Mouse (Mus musculus) CH12.LX (cell line): ENCODE data around the gene Ppp1r16b. TPM values are rescaled to one million over a fixed set of nuclear protein-coding genes. Genes with fewer than 3 reads are reported as not detected.

ENCODE experiments used
- DNase-seq: peaks from one replicate; pipeline ENCODE4 v3.0.0-alpha.2; 2013; ENCODE audit errors: extremely low read depth
- H3K27ac ChIP-seq: 2 replicates; pipeline ENCODE4 v1.5.1; 2012; ENCODE audit warnings: low read depth, mild to moderate bottlenecking, control low read depth, moderate library complexity; ENCODE audit not compliant: insufficient read depth
- H3K27me3 ChIP-seq: replicated peaks from 2 replicates; pipeline ENCODE3; 2012; ENCODE audit warnings: inconsistent platforms
- H3K36me3 ChIP-seq, 2 experiments: replicated peaks in 1 of 2; 2 replicates each; pipeline versions ENCODE3 to v1.6.1; 2012; ENCODE audit warnings: inconsistent platforms in 1 of 2, low read length in 1 of 2, mild to moderate bottlenecking in 1 of 2, mixed read lengths in 1 of 2, moderate library complexity in 1 of 2; ENCODE audit not compliant: control insufficient read depth in 1 of 2, insufficient read depth in 1 of 2
- H3K4me1 ChIP-seq, 2 experiments: 2 replicates each; pipeline ENCODE4 v1.6.1; 2012; ENCODE audit warnings: inconsistent platforms in 1 of 2, moderate library complexity in 1 of 2; ENCODE audit not compliant: insufficient read depth in 2 of 2, control insufficient read depth in 1 of 2
- H3K4me2 ChIP-seq: 2 replicates; pipeline ENCODE4 v1.6.1; 2012; ENCODE audit warnings: low read depth, mild to moderate bottlenecking, control low read depth; ENCODE audit not compliant: poor library complexity, insufficient read depth, severe bottlenecking
- H3K4me3 ChIP-seq, 3 experiments: fragments of 150-350 bp in 1 of 3; sonication (generic) in 1 of 3; replicated peaks in 1 of 3; 2 replicates each; pipeline versions ENCODE3 to v1.5.1; 2011 to 2012; ENCODE audit warnings: low read depth in 2 of 3, low read length in 2 of 3, mild to moderate bottlenecking in 2 of 3, moderate library complexity in 2 of 3, control low read depth in 1 of 3, improper control_type of control experiment in 1 of 3, inconsistent platforms in 1 of 3, mixed read lengths in 1 of 3; ENCODE audit not compliant: poor library complexity in 1 of 3
- H3K79me2 ChIP-seq: replicated peaks from 2 replicates; pipeline ENCODE4 v1.6.1; 2012; ENCODE audit warnings: mild to moderate bottlenecking, moderate library complexity; ENCODE audit not compliant: control insufficient read depth, poor library complexity, insufficient read depth, severe bottlenecking; ENCODE audit errors: extremely low read depth
- H3K9ac ChIP-seq: 2 replicates; pipeline ENCODE4 v1.6.1; 2012; ENCODE audit warnings: low read depth, mild to moderate bottlenecking, control low read depth, moderate library complexity; ENCODE audit not compliant: insufficient read depth
- H3K9me3 ChIP-seq: replicated peaks from 2 replicates; pipeline ENCODE3; 2012; ENCODE audit warnings: low read length, inconsistent platforms, mixed read lengths
- CHD2 ChIP-seq: IDR thresholded peaks from 2 replicates; pipeline ENCODE4 v1.6.1; 2011; ENCODE audit warnings: low read length, improper control_type of control experiment
- CTCF ChIP-seq, 2 experiments: IDR thresholded peaks in 1 of 2; conservative IDR thresholded peaks in 1 of 2; 2 replicates each; pipeline ENCODE4 v1.5.1; 2011 to 2012; ENCODE audit warnings: low read depth in 2 of 2, low read length in 2 of 2, improper control_type of control experiment in 1 of 2, inconsistent platforms in 1 of 2, mild to moderate bottlenecking in 1 of 2, moderate library complexity in 1 of 2
- ETS1 ChIP-seq: conservative IDR thresholded peaks from 2 replicates; pipeline ENCODE4 v1.6.1; 2012; ENCODE audit warnings: low read depth, mild to moderate bottlenecking, inconsistent platforms, low read length, improper control_type of control experiment, moderate library complexity
- IRF4 ChIP-seq: IDR thresholded peaks from 2 replicates; pipeline ENCODE4 v1.6.1; 2014; ENCODE audit warnings: low read depth, mild to moderate bottlenecking, inconsistent platforms, low read length, improper control_type of control experiment
- JUND ChIP-seq: conservative IDR thresholded peaks from 2 replicates; pipeline ENCODE4 v1.6.1; 2011; ENCODE audit warnings: low read depth, low read length, improper control_type of control experiment
- MAFK ChIP-seq: IDR thresholded peaks from 2 replicates; pipeline ENCODE4 v1.6.1; 2011; ENCODE audit warnings: low read length, improper control_type of control experiment; ENCODE audit not compliant: insufficient replicate concordance
- MAX ChIP-seq: IDR thresholded peaks from 2 replicates; pipeline ENCODE4 v1.6.1; 2011; ENCODE audit warnings: low read length, improper control_type of control experiment
- MXI1 ChIP-seq: IDR thresholded peaks from 2 replicates; pipeline ENCODE4 v1.6.1; 2011; ENCODE audit warnings: mild to moderate bottlenecking, low read depth, low read length, improper control_type of control experiment
- MYC ChIP-seq: IDR thresholded peaks from 2 replicates; pipeline ENCODE4 v1.6.1; 2011; ENCODE audit warnings: low read depth, mild to moderate bottlenecking, improper control_type of control experiment, low read length
- NELFE ChIP-seq: IDR thresholded peaks from 2 replicates; pipeline ENCODE4 v1.6.1; 2011; ENCODE audit warnings: low read depth, low read length, improper control_type of control experiment
- NRF1 ChIP-seq: IDR thresholded peaks from 2 replicates; pipeline ENCODE4 v1.6.1; 2014; ENCODE audit warnings: low read depth, mild to moderate bottlenecking, inconsistent platforms, low read length, improper control_type of control experiment, moderate library complexity
- POLR2A ChIP-seq: IDR thresholded peaks from 2 replicates; pipeline ENCODE4 v1.6.1; 2011; ENCODE audit warnings: low read depth, mild to moderate bottlenecking, improper control_type of control experiment, low read length
- RAD21 ChIP-seq: IDR thresholded peaks from 2 replicates; pipeline ENCODE4 v1.6.1; 2011; ENCODE audit warnings: low read depth, mild to moderate bottlenecking, low read length, improper control_type of control experiment, moderate library complexity
- TBP ChIP-seq: conservative IDR thresholded peaks from 2 replicates; pipeline ENCODE4 v1.6.1; 2011; ENCODE audit warnings: low read depth, low read length, improper control_type of control experiment
- TCF12 ChIP-seq: IDR thresholded peaks from 2 replicates; pipeline ENCODE4 v1.6.1; 2014; ENCODE audit warnings: low read depth, mild to moderate bottlenecking, inconsistent platforms, low read length, improper control_type of control experiment
- UBTF ChIP-seq: IDR thresholded peaks from 2 replicates; pipeline ENCODE4 v1.6.1; 2012; ENCODE audit warnings: low read depth, mild to moderate bottlenecking, inconsistent platforms, low read length, improper control_type of control experiment, moderate library complexity
- USF1 ChIP-seq: IDR thresholded peaks from 2 replicates; pipeline ENCODE4 v1.6.1; 2014; ENCODE audit warnings: low read depth, mild to moderate bottlenecking, inconsistent platforms, low read length, improper control_type of control experiment
- USF2 ChIP-seq: conservative IDR thresholded peaks from 2 replicates; pipeline ENCODE4 v1.6.1; 2011; ENCODE audit warnings: low read depth, low read length, improper control_type of control experiment
- ZC3H11A ChIP-seq: IDR thresholded peaks from 2 replicates; pipeline ENCODE4 v1.6.1; 2012; ENCODE audit warnings: low read depth, mild to moderate bottlenecking, inconsistent platforms, low read length, improper control_type of control experiment
- ZKSCAN1 ChIP-seq: IDR thresholded peaks from 2 replicates; pipeline ENCODE4 v1.6.1; 2012; ENCODE audit warnings: low read depth, inconsistent platforms, low read length, improper control_type of control experiment, borderline replicate concordance
- dilution Hi-C: fragments of 300-500 bp; cut with MboI; formaldehyde crosslinking; loops from 2 replicates; pipeline ENCODE4 v1.14.3; 2020; ENCODE audit warnings: low sequenced_read_pairs; ENCODE audit not compliant: extremely low pct_unique_long_range_greater_than_20kb, extremely low pct_ligation_motif_present
- in situ Hi-C: fragments of 300-500 bp; cut with MboI; formaldehyde crosslinking; loops from 3 replicates; pipeline ENCODE4 v1.14.3; 2019; ENCODE audit warnings: low sequenced_read_pairs, low pct_ligation_motif_present, low pct_unique_long_range_greater_than_20kb, mixed read lengths
- polyA plus RNA-seq: library from polyadenylated mRNA; unstranded; fragments of >175 nt; gene quantifications from 2 replicates; pipeline ENCODE4 v1.2.1, GENCODE M21; 2012; ENCODE audit warnings: low read depth; ENCODE audit not compliant: insufficient read length
- total RNA-seq, 2 experiments: library from RNA; depleted of rRNA; stranded (reverse); fragments of 300-350 nt in 1 of 2; fragments of >200 nt in 1 of 2; gene quantifications; 2 replicates each; pipeline ENCODE4 v1.2.3; 2012 to 2014

The Ppp1r16b gene
- total and polyA plus RNA-seq, 3 experiments, result 37.7 to 55.7 (median 52.0) TPM

GRCm38 (mm10) chr2:158706704-158707408, 41.7 kb downstream of the Ppp1r16b start (continued):
- TF ChIP-seq MYC (peak; percentile 93), TBP (no peak), ETS1 (peak; percentile 79), MXI1 (peak; percentile 92), NELFE (0 out of 2 replicates have a peak, but pooled peaks have one; percentile 25)
- TF ChIP-seq, all 38 proteins: peak for 24

- H3K9me3 ChIP-seq, result peaks cover 7% of the 10 kb centered on the region
- H3K4me3 ChIP-seq, result no peak overlapping the region
- dilution Hi-C loops (no loop called here), in situ Hi-C loops (no loop called here)
- no peak overlapping the region for H3K9ac ChIP-seq
- no peak for DNase-seq
- peaks cover 61% of the 10 kb centered on the region for H3K79me2 ChIP-seq
- no peaks in the 10 kb centered on the region for H3K27me3 ChIP-seq
- H3K36me3 ChIP-seq, result peaks cover 50 to 94% of the 10 kb centered on the region in 2 experiments
- TF ChIP-seq ZC3H11A (no peak), TCF12 (no peak), UBTF (no peak), CTCF (conservative IDR thresholded peaks at IDR 0.05 in 1 of 2, IDR thresholded peaks at IDR 0.05 in 1 of 2; ENCODE audit: low read depth in 2 of 2, low read length in 2 of 2) (no peak), TBP (no peak), USF2 (no peak), ZKSCAN1 (no peak), IRF4 (no peak), POLR2A (no peak), MAFK (no peak), JUND (no peak), CHD2 (no peak), USF1 (no peak), MAX (no peak), NRF1 (no peak), RAD21 (no peak)
- H3K4me1 ChIP-seq, result peaks cover 25 to 97% of the 10 kb centered on the region in 2 experiments
- H3K27ac ChIP-seq, result peak overlapping the region; percentile 51
- H3K4me2 ChIP-seq, result no peak overlapping the region
Measured at GRCm38 (mm10) chr2:158708121-158708520, 42.9 kb downstream of the Ppp1r16b start.
